Mouse (Mus musculus): Measurements from ENCODE around the gene Rnf146.
"Not testable (repeated sequence)": the region's sequence is repeated elsewhere in the genome, so short reads cannot be mapped to it uniquely, and the experiment has no call there.

Rnf146 gene

GRCm38 (mm10) chr10:29362197-29362900 is at the start of gene Rnf146:
Rnf146 (minus strand) TSS chr10:29362442.
- no peak for DNase-seq (ENCODE audit: low spot score in 2 of 2)

- DNase-seq (ENCODE audit: low spot score in 2 of 2): no peak
Observed at GRCm38 (mm10) chr10:29402656-29403268, 40.5 kb upstream of the Rnf146 start.

- not testable (repeated sequence) for DNase-seq (ENCODE audit: low spot score in 2 of 2)
Observed at GRCm38 (mm10) chr10:29394890-29395289, 32.6 kb upstream of the Rnf146 start.

GRCm38 (mm10) chr10:29381558-29381957 is 19.3 kb upstream of the Rnf146 start:
- no peak for DNase-seq (ENCODE audit: low spot score in 2 of 2)

- no peak for DNase-seq (ENCODE audit: low spot score in 2 of 2)
Observed at GRCm38 (mm10) chr10:29374065-29374464, 11.8 kb upstream of the Rnf146 start.

- DNase-seq (ENCODE audit: low spot score in 2 of 2): peak; percentile 91 to 92
Observed at GRCm38 (mm10) chr10:29361464-29362196, 612 bp downstream of the Rnf146 start.

- DNase-seq (ENCODE audit: low spot score in 2 of 2): no peak
Observed at GRCm38 (mm10) chr10:29361095-29361463, 1.2 kb downstream of the Rnf146 start.

- DNase-seq (ENCODE audit: low spot score in 2 of 2): no peak
Observed at GRCm38 (mm10) chr10:29354183-29354582, 8.1 kb downstream of the Rnf146 start.

GRCm38 (mm10) chr10:29352575-29352974 is 9.7 kb downstream of the Rnf146 start:
- DNase-seq (ENCODE audit: low spot score in 2 of 2): peak in 1 of 2 experiments; percentile 15

- DNase-seq (ENCODE audit: low spot score in 2 of 2): no peak
Observed at GRCm38 (mm10) chr10:29351420-29351819, 10.8 kb downstream of the Rnf146 start.

GRCm38 (mm10) chr10:29346638-29347037 is 15.6 kb downstream of the Rnf146 start:
- no peak for DNase-seq (ENCODE audit: low spot score in 2 of 2)

GRCm38 (mm10) chr10:29344232-29344631 is 18.0 kb downstream of the Rnf146 start:
- DNase-seq (ENCODE audit: low spot score in 2 of 2): no peak

- peak in 1 of 2 experiments; percentile 41 for DNase-seq (ENCODE audit: low spot score in 2 of 2)
Observed at GRCm38 (mm10) chr10:29338355-29339056, 23.7 kb downstream of the Rnf146 start.

- DNase-seq (ENCODE audit: low spot score in 2 of 2): no peak
Observed at GRCm38 (mm10) chr10:29333836-29334235, 28.4 kb downstream of the Rnf146 start.

GRCm38 (mm10) chr10:29324817-29325216 is 37.4 kb downstream of the Rnf146 start:
- DNase-seq (ENCODE audit: low spot score in 2 of 2): no peak

- no peak for DNase-seq (ENCODE audit: low spot score in 2 of 2)
Observed at GRCm38 (mm10) chr10:29313905-29314304, 48.3 kb downstream of the Rnf146 start.

GRCm38 (mm10) chr10:29313064-29313638 is 49.1 kb downstream of the Rnf146 start, which contains the start of gene Echdc1:
Echdc1 (plus strand) TSS chr10:29313166.
- DNase-seq (ENCODE audit: low spot score in 2 of 2): peak; percentile 87 to 91

GRCm38 (mm10) chr10:29311480-29312219 is 50.6 kb downstream of the Rnf146 start:
- no peak for DNase-seq (ENCODE audit: low spot score in 2 of 2)

GRCm38 (mm10) chr10:29302230-29302629 is 60.0 kb downstream of the Rnf146 start:
- no peak for DNase-seq (ENCODE audit: low spot score in 2 of 2)
